Mouse (Mus musculus): ENCODE measurements around the gene Lysmd2.
"Not testable (repeated sequence)": the region's sequence is repeated elsewhere in the genome, so short reads cannot be mapped to it uniquely, and the experiment has no call there.

Lysmd2 gene

DNA sequence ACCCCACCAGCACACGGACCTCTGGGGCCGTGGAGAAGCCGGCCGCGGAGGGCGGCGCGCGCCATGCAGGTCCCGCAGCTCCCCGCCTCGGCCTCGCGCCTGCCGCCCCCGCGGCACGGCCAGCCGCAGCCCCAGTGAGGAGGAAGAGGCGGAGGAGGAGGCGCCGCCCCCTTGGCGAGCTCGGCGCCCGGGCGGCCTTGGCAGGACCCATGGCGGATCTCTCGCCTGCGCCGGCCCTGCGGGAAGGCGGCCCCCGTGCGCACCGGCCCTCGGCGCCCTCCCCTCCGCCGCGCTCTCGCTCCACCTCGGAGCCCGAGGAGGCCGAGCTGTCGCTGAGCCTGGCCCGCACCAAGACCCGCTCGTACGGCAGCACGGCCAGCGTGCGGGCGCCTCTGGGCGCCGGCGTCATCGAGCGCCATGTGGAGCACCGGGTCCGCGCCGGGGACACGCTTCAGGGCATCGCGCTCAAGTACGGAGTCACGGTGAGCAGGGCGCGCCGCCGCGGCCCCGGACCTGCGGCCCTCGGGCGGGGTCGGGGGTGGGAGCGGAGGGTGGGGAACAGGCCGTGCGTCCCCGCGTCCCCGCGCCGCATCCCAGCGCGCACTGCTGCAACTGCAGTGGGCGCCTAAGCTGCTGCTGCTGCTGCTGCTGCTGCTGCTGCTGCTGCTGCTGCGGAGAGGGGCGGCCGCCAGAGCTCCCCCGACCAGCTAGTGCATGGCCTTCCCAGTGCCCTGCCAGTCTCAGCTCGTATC, at the start of gene Lysmd2:
Lysmd2 (plus strand) TSS at position 186 of the 752 bp plus-strand sequence.
- peak; percentile 89 for DNase-seq (ENCODE audit: inconsistent ontology term)

GRCm38 (mm10) chr9:75579321-75579720, 46.2 kb upstream of the Lysmd2 start:
- no peak for DNase-seq (ENCODE audit: inconsistent ontology term)

DNA sequence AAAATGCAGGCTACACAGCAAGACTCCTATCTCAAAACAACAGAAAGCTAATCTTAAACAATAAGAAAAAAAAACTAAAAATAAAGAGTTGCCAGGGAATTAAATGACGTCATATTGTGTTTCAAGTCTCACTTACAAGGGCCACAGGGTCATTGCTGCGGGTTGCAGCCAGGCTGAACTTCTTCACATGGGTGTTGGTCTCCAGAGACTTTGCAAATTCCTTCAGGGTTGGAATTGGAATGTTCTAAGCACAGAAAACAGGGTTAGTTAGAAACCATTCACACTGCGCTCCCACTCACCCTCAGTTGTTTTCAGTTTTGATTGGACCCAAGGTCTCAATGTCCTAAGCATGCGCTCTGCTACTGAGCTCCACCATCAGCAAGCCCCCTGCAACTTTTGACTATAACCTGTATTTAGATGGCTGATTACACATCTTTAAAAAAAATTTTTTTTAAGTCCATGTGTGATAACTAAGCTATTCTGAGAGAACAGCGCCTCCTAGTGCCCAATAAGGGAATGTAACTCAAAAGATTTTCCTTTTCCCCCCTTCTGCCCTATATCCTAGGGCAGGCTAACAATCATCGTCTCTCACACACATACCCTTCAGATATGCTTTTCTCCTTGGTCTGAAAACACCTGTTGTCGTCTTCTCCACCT, 43.7 kb upstream of the Lysmd2 start:
- DNase-seq (ENCODE audit: inconsistent ontology term) = no peak

DNA sequence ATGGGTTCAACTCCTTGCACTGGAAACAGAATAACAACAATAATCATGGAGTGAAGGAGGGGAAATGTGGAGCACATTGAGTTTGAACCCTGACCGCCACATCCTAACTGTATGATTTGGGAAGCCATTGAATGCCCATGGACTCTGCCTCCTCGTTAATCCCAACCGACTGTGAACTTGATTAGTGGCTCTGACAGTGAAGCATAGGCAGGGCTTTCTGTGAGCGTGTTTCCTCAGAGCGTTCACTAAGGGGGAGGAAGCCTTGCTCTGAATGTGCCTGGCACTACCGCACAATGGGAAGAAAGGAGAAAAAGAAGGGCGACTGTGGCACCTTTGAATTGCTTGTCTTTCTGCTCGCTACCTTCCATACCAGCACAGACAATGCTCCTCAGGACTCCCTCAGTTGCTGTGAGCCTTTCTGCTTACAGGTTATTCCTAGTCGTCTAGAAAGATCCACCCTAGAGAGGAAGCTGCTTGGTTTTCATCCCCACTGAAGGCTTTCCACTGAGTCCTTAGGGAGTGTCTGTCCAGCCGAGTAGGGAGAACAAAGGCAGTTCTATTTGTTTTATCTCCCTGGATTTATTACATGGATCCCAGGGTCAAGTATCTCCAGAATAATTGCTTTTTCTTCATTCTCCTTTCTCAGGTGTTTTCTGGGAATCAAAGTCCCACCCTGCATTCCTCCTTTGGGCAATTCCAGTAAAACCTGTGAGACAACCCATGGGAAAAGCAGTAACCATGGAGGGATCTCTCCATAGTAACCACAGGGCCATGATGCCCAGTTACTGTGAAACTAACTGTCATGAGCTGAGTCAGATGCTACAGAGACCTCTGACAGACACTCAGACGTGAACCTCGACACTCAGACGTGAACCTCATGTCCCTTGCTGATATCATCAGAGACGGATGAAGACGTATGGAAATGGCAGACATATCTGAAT, 35.4 kb upstream of the Lysmd2 start:
- no peak for DNase-seq (ENCODE audit: inconsistent ontology term)

GRCm38 (mm10) chr9:75593481-75593880, 32.1 kb upstream of the Lysmd2 start:
- no peak for DNase-seq (ENCODE audit: inconsistent ontology term)

DNA sequence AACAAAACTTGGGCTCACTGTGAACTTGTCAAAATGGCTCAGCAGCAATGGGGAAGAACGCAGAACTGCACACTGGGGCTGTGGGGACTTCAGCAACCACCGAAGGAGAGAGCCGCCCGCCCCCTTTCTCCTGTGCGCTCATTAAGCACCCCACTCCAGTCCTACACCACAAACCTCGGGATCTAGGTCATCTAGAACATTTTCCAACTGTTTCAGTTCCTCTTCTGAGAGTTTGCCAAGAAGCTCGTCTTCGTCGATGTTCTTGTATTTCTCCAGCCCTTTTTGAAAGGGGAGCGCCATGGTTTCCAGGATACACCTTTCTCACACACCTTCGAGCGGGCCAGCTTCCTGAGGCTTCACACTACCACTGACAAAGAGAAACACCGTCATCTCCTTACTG, 28.5 kb upstream of the Lysmd2 start:
- peak; percentile 73 for DNase-seq (ENCODE audit: inconsistent ontology term)

- no peak for DNase-seq (ENCODE audit: inconsistent ontology term)
Observed at GRCm38 (mm10) chr9:75597596-75597995, 27.9 kb upstream of the Lysmd2 start.

- DNase-seq (ENCODE audit: inconsistent ontology term) = peak; percentile 96
Observed at GRCm38 (mm10) chr9:75599191-75599841, 26.2 kb upstream of the Lysmd2 start.

DNA sequence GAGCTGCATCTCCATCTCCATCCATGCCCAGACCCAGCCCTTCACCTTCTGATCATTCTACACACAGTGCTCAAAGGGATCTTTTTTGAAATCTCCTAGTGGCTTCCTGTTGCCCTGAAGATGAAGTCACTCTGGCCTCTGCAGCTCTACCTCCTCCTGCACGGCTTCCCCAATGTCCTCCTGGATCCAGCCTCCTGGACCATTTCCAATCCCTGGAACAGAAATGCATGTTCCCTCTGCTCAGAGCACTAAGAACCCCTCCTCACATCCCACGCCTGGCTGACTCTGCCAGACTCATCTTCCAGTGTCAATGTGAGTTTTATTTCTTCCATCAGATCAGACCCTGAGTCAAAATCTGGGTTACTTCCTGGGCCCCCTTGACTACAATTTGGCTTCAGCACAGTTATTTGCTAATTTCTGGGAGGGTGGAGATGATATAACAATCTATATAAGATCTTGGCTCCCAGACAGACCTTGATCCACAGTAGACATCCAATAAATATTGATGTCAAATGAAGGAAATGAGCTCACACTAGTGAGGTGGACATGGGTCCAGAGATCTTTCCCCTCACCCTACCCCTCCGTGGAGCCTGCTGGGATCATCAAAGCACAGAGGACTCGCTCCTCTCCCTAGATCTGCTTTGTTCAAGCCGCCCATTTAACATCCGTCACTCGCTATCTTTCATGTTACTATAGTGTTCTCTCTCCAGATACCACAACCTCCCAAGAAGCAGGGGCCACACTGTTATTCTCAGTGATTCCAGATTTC, 25.2 kb upstream of the Lysmd2 start:
- peak; percentile 44 for DNase-seq (ENCODE audit: inconsistent ontology term)

DNA sequence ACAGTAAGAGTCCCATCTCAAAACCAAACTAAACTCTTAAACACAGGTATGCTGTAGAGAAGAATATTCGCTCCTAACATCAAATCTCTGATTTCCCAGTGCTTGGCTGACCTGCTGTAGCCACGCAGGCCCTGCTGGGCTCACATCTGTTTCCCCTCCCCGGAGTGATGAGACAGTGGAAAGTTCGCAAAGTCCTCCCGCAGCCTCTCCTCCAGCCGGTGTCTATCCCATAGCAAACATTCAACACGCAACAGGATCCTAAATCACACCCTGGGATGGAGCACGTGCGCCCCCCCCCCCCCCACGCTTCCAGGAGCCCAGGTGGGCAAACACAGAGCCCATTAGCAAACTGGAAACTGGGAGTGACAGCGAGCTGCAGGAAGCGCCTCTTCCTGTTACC, 24.0 kb upstream of the Lysmd2 start:
- no peak for DNase-seq (ENCODE audit: inconsistent ontology term)

GRCm38 (mm10) chr9:75607496-75607895, 18.0 kb upstream of the Lysmd2 start:
- no peak for DNase-seq (ENCODE audit: inconsistent ontology term)

DNA sequence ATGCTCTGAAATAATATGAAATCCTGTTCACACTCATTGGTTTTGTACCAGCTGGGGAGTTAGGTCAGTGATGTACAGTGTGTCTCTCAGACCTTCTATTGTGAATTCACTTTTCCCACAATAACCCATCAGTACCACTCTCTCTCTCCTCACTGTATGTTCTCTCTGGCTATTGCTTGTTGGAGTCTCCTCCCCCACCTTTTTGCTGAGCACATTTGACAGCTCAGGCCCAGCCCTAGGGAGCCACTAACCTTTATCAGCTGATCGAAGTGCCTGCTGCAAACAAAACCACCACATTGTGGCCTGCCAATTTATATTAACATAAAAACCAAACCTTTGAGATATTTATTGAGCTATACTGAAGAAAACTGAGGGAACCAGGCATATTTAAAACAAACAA, 16.0 kb upstream of the Lysmd2 start:
- no peak for DNase-seq (ENCODE audit: inconsistent ontology term)

DNA sequence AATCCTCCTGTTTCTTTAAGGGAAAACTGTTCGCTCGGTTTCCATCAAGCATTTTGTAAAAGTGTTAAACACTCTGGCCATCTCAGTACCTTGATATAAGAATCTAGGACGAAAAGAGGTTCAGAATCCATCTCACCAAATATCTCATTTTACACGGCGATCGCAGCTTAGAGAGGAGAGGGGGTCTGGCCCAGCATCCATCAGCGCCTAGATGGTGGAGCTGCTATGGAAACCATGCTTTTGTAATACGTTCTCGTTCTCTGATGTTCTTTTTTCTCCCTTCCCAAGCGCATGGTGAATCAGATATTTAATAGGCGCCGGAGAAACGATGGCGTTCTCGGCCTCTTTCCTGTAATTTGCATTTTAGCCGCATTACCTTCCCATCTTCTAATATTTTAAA, 15.6 kb upstream of the Lysmd2 start:
- no peak for DNase-seq (ENCODE audit: inconsistent ontology term)

GRCm38 (mm10) chr9:75610571-75611493, 14.7 kb upstream of the Lysmd2 start, which contains the start of gene Tmod2:
Gene Tmod2 (minus strand): TSS chr9:75611325.
- DNase-seq (ENCODE audit: inconsistent ontology term) = peak; percentile 81

GRCm38 (mm10) chr9:75616560-75616959, 9.0 kb upstream of the Lysmd2 start:
- no peak for DNase-seq (ENCODE audit: inconsistent ontology term)

- DNase-seq (ENCODE audit: inconsistent ontology term) = no peak
Observed at GRCm38 (mm10) chr9:75618836-75619400, 6.6 kb upstream of the Lysmd2 start.

- DNase-seq (ENCODE audit: inconsistent ontology term) = not testable (repeated sequence)
Observed at GRCm38 (mm10) chr9:75619761-75620160, 5.8 kb upstream of the Lysmd2 start.

DNA sequence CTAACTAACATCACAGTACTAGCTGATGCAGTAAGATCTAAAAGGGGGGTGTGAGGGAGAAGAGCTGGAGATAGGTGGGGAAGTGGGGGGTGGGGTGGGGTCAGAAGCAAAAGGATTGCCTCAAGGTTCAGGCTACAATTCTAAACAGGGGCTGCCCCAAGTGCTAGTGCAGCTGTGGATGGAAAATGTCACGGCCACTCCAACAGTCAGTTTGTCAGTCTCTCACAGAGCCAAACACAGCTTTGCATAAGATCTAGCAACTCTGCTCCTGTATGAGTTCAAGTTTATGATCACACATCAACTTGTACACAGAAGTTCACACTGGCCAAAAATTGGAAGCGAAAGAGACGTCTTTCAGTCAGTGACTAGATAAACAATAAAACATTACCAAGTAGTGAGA, 4.1 kb upstream of the Lysmd2 start:
- DNase-seq (ENCODE audit: inconsistent ontology term) = no peak

DNA sequence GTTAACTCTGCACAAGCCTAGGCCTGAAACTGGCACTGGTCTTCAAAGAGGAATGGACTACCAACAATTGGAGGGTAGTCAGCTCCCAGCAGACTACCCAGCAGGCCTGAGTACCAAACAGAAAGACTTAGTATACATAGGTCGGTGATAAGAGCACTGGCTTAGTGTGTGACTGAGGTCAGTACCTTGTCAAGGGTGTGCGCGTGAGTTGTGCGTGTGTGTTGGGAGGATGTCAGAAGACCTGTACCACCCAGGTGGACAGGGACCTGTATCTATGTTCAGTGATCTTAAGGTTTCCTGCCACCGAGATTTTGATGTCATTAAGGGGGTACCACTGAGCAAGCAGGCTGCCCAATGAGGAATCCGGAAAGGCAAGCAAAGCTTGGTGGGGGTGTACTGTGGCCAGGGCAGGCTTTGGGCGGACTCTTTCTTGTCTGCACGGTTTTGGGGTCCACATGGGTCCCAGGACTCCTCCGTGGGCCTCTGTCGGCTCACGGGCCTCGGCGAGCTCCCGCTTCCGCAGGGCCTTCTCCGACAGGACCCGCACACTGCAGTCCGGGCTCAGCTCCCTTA, 472 bp upstream of the Lysmd2 start:
- DNase-seq (ENCODE audit: inconsistent ontology term) = no peak
